Mouse (Mus musculus) right cerebral cortex, postnatal 36 days (tissue): ENCODE data around the gene Kcna2.

Experiments
- DNase-seq, 2 experiments: peaks; one replicate each; pipeline ENCODE4 v3.0.0; 2022; ENCODE audit warnings: low spot score in 2 of 2, mixed read lengths in 1 of 2

Gene Kcna2

GRCm38 (mm10) chr3:107100811-107101455, at the start of gene Kcna2:
Gene Kcna2 (plus strand): TSS chr3:107101146.
- no peak for DNase-seq

GRCm38 (mm10) chr3:107061468-107061867, 39.5 kb upstream of the Kcna2 start:
- no peak for DNase-seq

- DNase-seq = no peak
Observed at GRCm38 (mm10) chr3:107062771-107063170, 38.2 kb upstream of the Kcna2 start.

- DNase-seq = no peak
Observed at GRCm38 (mm10) chr3:107065510-107066095, 35.3 kb upstream of the Kcna2 start.

GRCm38 (mm10) chr3:107066165-107066850, 34.6 kb upstream of the Kcna2 start:
- DNase-seq = no peak

GRCm38 (mm10) chr3:107067245-107067644, 33.7 kb upstream of the Kcna2 start:
- no peak for DNase-seq

GRCm38 (mm10) chr3:107073863-107074262, 27.1 kb upstream of the Kcna2 start:
- DNase-seq = no peak

- no peak for DNase-seq
Observed at GRCm38 (mm10) chr3:107075705-107076104, 25.2 kb upstream of the Kcna2 start.

GRCm38 (mm10) chr3:107076658-107077057, 24.3 kb upstream of the Kcna2 start:
- DNase-seq = no peak

GRCm38 (mm10) chr3:107077101-107077500, 23.8 kb upstream of the Kcna2 start:
- DNase-seq = no peak

- no peak for DNase-seq
Observed at GRCm38 (mm10) chr3:107080803-107081202, 20.1 kb upstream of the Kcna2 start.

GRCm38 (mm10) chr3:107081227-107081626, 19.7 kb upstream of the Kcna2 start:
- DNase-seq = no peak

GRCm38 (mm10) chr3:107084586-107084985, 16.4 kb upstream of the Kcna2 start:
- no peak for DNase-seq

GRCm38 (mm10) chr3:107087410-107087809, 13.5 kb upstream of the Kcna2 start:
- no peak for DNase-seq

- DNase-seq = no peak
Observed at GRCm38 (mm10) chr3:107088820-107089219, 12.1 kb upstream of the Kcna2 start.

GRCm38 (mm10) chr3:107089475-107089874, 11.5 kb upstream of the Kcna2 start:
- DNase-seq = no peak

GRCm38 (mm10) chr3:107090001-107090400, 10.9 kb upstream of the Kcna2 start:
- no peak for DNase-seq

- no peak for DNase-seq
Observed at GRCm38 (mm10) chr3:107090403-107091150, 10.4 kb upstream of the Kcna2 start.

- peak in 1 of 2 experiments; percentile 36 for DNase-seq
Observed at GRCm38 (mm10) chr3:107094028-107094427, 6.9 kb upstream of the Kcna2 start.

- no peak for DNase-seq
Observed at GRCm38 (mm10) chr3:107096269-107096731, 4.6 kb upstream of the Kcna2 start.

- DNase-seq = no peak
Observed at GRCm38 (mm10) chr3:107099866-107100265, 1.1 kb upstream of the Kcna2 start.

GRCm38 (mm10) chr3:107101456-107101786, 475 bp downstream of the Kcna2 start:
- DNase-seq = peak in 1 of 2 experiments; percentile 45
